Mouse (Mus musculus): ENCODE results near the gene Gbgt1.

- no peak for TF ChIP-seq CTCF (IDR thresholded peaks at IDR 0.05; ENCODE audit: borderline replicate concordance, control insufficient read depth, extremely low read depth, insufficient read depth, low read length, poor library complexity)
- no peak for TF ChIP-seq POLR2A (IDR thresholded peaks at IDR 0.05; ENCODE audit: control insufficient read depth, extremely low read depth, insufficient read depth, low read length, poor library complexity)
These were observed 28.0 kb upstream of the Gbgt1 start for GRCm38 (mm10) chr2:28468486-28469225.

All from thymus, adult 2 months (tissue).